Mouse (Mus musculus): ENCODE results near the gene 3110009E18Rik.
A peak's percentile ranks its signal among the peaks of the same experiment; 100 is the strongest.

The 3110009E18Rik gene

GRCm38 (mm10) chr1:120105556-120105959 lies 15.4 kb upstream of the 3110009E18Rik start:
- DNase-seq, result peak; percentile 65

- peak; percentile 65 for DNase-seq
Observed at GRCm38 (mm10) chr1:120109741-120110432, 11.1 kb upstream of the 3110009E18Rik start.

- no peak for DNase-seq
Observed at GRCm38 (mm10) chr1:120111766-120112165, 9.2 kb upstream of the 3110009E18Rik start.

- DNase-seq, result no peak
Observed at GRCm38 (mm10) chr1:120112251-120113187, 8.5 kb upstream of the 3110009E18Rik start.

GRCm38 (mm10) chr1:120115671-120116081 lies 5.3 kb upstream of the 3110009E18Rik start:
- peak; percentile 43 for DNase-seq

GRCm38 (mm10) chr1:120116106-120116505 lies 4.9 kb upstream of the 3110009E18Rik start:
- peak; percentile 75 for DNase-seq

- DNase-seq, result no peak
Observed at GRCm38 (mm10) chr1:120118854-120119253, 2.1 kb upstream of the 3110009E18Rik start.

GRCm38 (mm10) chr1:120119389-120119788 lies 1.6 kb upstream of the 3110009E18Rik start:
- no peak for DNase-seq

GRCm38 (mm10) chr1:120120141-120120968 lies 632 bp upstream of the 3110009E18Rik start:
- peak; percentile 74 for DNase-seq

- no peak for DNase-seq
Observed at GRCm38 (mm10) chr1:120121930-120122530, 1.0 kb downstream of the 3110009E18Rik start.

GRCm38 (mm10) chr1:120122634-120123383 lies 1.8 kb downstream of the 3110009E18Rik start:
- no peak for DNase-seq

- DNase-seq, result no peak
Observed at GRCm38 (mm10) chr1:120124839-120125238, 3.9 kb downstream of the 3110009E18Rik start.

GRCm38 (mm10) chr1:120125471-120125870 lies 4.5 kb downstream of the 3110009E18Rik start:
- DNase-seq, result no peak

GRCm38 (mm10) chr1:120126318-120126717 lies 5.3 kb downstream of the 3110009E18Rik start:
- no peak for DNase-seq

- DNase-seq, result no peak
Observed at GRCm38 (mm10) chr1:120132376-120132775, 11.4 kb downstream of the 3110009E18Rik start.

GRCm38 (mm10) chr1:120135934-120136786 lies 15.2 kb downstream of the 3110009E18Rik start:
- DNase-seq, result no peak

GRCm38 (mm10) chr1:120138923-120139540 lies 18.0 kb downstream of the 3110009E18Rik start:
- DNase-seq, result no peak

GRCm38 (mm10) chr1:120140144-120140693 lies 19.2 kb downstream of the 3110009E18Rik start:
- DNase-seq, result no peak

GRCm38 (mm10) chr1:120142551-120142950 lies 21.6 kb downstream of the 3110009E18Rik start:
- peak; percentile 60 for DNase-seq
